Comparison of ENCODE assay signal across 8 mouse cellular contexts in the genomic region with DNA sequence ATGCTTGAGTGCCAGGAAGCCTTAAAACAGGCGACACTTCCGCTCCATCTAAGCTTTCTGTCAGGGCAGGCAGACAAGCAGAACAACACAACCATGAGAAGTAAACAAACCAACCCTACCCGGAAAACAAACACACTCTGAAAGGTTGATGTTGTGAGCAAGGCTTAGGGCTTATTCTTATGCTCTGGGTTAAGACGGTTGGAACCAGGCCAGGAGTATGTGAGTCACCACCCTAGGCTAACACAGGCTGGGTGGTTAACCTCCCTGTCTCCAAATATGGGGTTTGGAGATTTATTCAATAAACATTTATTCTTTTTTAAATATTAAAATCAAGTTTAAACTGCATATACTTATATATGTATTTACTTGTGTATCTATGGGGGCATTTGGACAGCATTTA. TPM values are rescaled to one million over a fixed set of nuclear protein-coding genes. Genes with fewer than 3 reads are reported as not detected.
A peak's percentile ranks its signal among the peaks of the same experiment; 100 is the strongest.
DNase-seq lines count a peak whose midpoint lies in the region; ATAC-seq lines count a peak whose summit lies in the region.
"Had no signal": no experiment of that assay in that cellular context is flagged by ENCODE, and none has a peak within 500 bp of the region (broad histone marks: within the 10 kb centered on the region; RNA-seq: fewer than 3 reads in every experiment).

No protein-coding gene starts in this region.

- no peak overlapping the region for H3K4me2 ChIP-seq in stomach, embryonic 16.5 days (ENCODE audit: low read depth, low read length)
- H3K4me2 ChIP-seq: liver, embryonic 11.5 days had no signal

- no peaks in the 10 kb centered on the region for H3K9me3 ChIP-seq in stomach, embryonic 16.5 days (replicated peaks; ENCODE audit: control insufficient read depth, low read length)

- no peaks in the 10 kb centered on the region for H3K36me3 ChIP-seq in stomach, embryonic 16.5 days (ENCODE audit: control insufficient read depth, insufficient read depth, low read length)

- ATAC-seq in stomach, embryonic 16.5 days (ENCODE audit: insufficient read depth, low FRiP score): peak; percentile 91

- H3K4me1 ChIP-seq in stomach, embryonic 16.5 days (ENCODE audit: control insufficient read depth, insufficient read depth, low read length): no peaks in the 10 kb centered on the region

- no peak overlapping the region for H3K27ac ChIP-seq in stomach, embryonic 16.5 days (ENCODE audit: low read length)

- no peak overlapping the region for H3K4me3 ChIP-seq in stomach, embryonic 16.5 days (replicated peaks; ENCODE audit: low read length)

- 54% methylated on average over 4 of the region's 4 CpGs for WGBS in stomach, embryonic 16.5 days

- no peaks in the 10 kb centered on the region for H3K27me3 ChIP-seq in stomach, embryonic 16.5 days (ENCODE audit: control insufficient read depth, insufficient read depth, low read length)

- intact Hi-C loops in heart, postnatal 14 days (cut with DNase I): no loop called here

- peak; percentile 1 for DNase-seq in layer of hippocampus, adult 11-12 months (ENCODE audit: low spot score)
- no peak for DNase-seq in layer of hippocampus, adult 18-20 months (ENCODE audit: low spot score in 2 of 2)
- peak; percentile 66 for DNase-seq in adrenal gland, adult 8-10 months
- peak; percentile 37 to 61 for DNase-seq in heart, postnatal 14 days
- no peak for DNase-seq in neural tube, embryonic 10.5 days (ENCODE audit: extremely low spot score, low spot score)
- no peak for DNase-seq in layer of hippocampus, adult 9-10 months (ENCODE audit: low spot score)

- H3K9ac ChIP-seq in stomach, embryonic 16.5 days (ENCODE audit: low read length): no peak overlapping the region

RNA-seq across cellular contexts. Expression of a gene that starts 46.8 kb away (rescaled TPM):
- 100 to 1,000 TPM; 226 to 244 TPM for total RNA-seq in layer of hippocampus, adult 18-20 months (2021)
- total RNA-seq in adrenal gland, adult 8-10 months (2022): 10 to 100 TPM; 48.2 to 78.1 (median 60.5) TPM
- 10 to 100 TPM; 43.0 to 47.2 TPM for total RNA-seq in heart, postnatal 14 days (2021)
- polyA plus RNA-seq in stomach, embryonic 16.5 days (2015; fragmentation: Nextera tagmentation; extraction: Ambion mirVana): 14.1 and 16.3 TPM in 2 replicates

Comparison
In these comparisons a context has a peak if more than half of its experiments do, and no peak if none do; other contexts are left out.
1. DNase-seq: peak in layer of hippocampus, adult 11-12 months (single experiment), adrenal gland, adult 8-10 months (single experiment) and heart, postnatal 14 days (2 of 2); none in layer of hippocampus, adult 18-20 months (0 of 2), neural tube, embryonic 10.5 days (single experiment) and layer of hippocampus, adult 9-10 months (single experiment).